Mouse (Mus musculus): ENCODE data around the gene Bpnt1.
"Not testable (repeated sequence)": the region's sequence is repeated elsewhere in the genome, so short reads cannot be mapped to it uniquely, and the experiment has no call there.

Bpnt1 gene

DNA sequence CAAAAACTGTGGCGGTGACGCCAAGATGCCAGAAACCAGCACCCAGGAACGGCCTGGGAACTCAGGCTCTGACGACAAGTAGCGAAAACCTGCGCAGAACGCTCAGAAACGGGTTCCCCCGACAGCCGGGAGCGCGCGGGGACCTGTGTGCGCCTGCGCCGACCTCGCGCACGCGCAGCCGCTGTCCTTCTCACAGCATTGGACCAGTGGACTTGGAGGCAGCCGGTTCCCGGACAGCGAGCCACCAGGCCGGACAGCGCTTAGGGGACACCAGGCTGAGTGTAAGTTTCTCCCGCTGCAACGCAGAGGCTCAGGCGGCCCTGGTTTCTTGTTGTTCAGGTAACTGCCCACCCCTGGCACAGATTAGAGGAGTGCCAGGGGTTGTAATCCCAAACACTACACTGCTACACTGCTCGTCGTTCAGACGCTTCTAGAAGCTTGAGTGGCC lies at the start of gene Bpnt1:
Bpnt1 (plus strand) TSS at position 167 of the 448 bp plus-strand sequence.
- peak; percentile 93 for DNase-seq

DNA sequence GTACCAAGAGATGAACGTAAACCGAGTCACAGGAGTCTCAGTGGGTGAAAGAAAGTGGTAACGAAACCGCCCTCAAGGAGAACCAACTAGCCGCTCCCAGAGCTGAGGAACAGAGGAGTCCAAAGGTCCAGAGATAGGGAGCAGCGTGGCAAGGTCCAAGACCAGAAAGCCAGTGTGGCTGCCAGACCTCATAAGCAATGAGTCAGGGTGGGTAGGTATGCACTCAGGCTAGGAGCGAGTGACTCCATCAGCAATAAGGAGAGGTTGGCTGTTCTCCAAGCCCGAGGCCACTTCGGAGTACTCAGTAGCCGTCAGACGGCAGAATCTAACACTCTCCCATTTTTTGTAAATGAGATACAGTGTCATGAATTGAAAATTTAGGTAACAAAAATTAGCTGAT lies 49.1 kb upstream of the Bpnt1 start:
- peak; percentile 40 for DNase-seq

DNA sequence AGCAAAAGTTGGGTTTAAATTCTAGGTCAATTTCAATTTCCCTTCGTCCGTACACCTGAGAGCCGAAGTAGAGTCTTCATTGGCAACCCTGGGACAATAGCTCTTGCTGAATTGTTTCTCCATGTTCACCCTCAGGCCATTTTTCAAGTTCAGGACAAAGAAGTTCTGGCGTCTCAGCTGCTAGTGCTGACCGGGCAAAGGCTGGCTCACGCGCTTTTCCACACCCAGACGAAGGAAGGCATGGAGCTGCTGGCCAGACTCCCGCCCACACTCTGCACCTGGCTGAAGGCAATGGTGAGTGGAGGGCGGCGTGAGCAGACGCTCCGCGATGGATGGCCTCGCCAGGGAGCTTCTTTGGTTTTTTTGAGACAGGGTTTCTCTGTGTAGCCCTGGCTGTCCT lies 48.7 kb upstream of the Bpnt1 start:
- no peak for DNase-seq

DNA sequence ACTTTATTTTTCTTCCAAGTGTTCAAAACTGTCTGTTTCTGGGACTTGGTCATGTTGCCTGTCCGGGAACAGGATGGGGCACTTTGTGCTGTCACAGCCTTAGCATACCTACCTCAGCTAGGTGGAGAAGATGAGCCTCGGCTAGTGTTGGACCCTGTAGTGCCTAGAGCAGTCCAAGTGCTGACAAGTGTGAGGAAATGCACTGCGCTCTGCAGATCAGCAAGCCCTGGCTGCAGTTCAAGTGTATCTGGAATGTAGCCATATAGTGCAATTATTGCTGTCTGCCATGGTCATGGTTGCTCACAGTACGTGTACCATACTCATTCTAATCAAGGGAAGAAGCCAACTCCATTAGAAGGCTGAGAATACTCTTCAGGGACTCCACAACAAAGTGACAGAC lies 47.2 kb upstream of the Bpnt1 start:
- DNase-seq, result peak; percentile 69

DNA sequence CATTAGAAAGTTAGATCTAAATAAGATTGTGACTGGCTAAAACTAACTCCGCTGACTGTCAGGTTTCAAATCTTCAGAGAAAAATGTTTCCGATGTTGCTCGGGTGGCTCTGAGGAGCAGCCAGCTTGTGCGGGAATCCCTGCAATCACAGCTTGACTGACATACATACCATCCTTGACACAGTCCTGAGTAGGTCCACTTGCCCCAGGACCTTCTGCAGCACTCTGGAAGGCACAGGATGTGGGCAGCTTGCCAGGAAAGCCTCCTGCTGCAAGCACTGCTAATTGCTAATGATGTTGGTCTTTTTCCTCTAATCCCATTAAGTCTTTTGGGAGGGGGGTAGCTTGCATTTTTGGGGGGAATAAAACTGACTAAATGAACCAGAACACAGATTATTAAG lies 46.8 kb upstream of the Bpnt1 start:
- DNase-seq, result peak; percentile 86

DNA sequence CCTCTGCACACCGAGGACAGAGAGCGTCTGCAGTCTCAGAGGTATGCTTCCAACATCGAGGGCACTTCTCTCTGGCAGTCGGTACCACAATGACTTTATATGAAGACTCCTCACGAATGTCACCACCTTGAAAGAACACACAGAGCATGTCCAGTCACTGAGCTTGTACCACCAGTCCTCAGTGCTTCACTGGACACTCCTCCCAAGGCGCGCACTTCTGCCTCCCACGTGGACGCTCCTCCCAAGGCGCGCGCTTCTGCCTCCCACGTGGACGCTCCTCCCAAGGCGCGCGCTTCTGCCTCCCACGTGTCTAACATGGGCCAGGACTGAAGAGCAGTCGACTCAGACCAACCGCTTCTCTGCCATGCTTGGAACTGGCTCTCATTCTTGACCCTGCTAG lies 44.9 kb upstream of the Bpnt1 start:
- no peak for DNase-seq

DNA sequence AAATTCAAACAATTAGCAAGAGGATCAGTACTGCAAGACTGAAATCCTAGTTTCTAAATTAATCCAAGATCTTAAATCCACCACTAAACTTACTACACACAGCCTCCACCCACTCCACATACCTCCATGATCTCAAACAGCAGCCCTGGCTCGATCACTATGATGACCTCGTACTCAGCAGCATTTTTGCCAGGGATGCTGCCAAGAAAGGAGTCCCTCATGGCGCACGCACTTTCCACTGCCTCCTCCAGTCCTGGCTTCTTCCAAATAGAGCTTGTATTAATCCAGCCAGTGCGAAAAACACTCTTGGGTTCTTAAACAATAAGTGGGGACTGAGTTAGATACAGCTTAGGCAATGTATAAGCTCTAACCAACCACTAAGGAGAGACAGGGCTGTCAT lies 42.7 kb upstream of the Bpnt1 start:
- no peak for DNase-seq

DNA sequence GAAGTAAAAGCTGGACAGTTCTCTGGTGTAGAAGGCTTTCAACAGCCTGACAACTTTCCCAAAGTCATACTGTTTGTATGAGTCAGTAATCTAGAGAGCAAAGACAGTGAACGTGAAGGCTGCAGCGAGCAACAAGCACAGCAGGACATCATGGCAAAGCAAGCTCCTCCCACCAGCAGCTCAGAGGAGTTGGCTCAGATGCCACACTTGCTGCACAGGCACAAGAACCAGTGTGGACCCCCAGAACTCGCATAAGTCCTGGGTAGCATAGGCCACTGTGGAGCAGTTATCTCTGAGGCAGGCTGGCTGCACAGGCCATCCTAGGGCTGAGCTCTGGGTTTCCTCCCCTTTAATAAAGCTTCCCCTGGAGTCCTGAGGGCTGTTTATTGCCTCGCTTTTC lies 40.6 kb upstream of the Bpnt1 start:
- DNase-seq, result no peak

DNA sequence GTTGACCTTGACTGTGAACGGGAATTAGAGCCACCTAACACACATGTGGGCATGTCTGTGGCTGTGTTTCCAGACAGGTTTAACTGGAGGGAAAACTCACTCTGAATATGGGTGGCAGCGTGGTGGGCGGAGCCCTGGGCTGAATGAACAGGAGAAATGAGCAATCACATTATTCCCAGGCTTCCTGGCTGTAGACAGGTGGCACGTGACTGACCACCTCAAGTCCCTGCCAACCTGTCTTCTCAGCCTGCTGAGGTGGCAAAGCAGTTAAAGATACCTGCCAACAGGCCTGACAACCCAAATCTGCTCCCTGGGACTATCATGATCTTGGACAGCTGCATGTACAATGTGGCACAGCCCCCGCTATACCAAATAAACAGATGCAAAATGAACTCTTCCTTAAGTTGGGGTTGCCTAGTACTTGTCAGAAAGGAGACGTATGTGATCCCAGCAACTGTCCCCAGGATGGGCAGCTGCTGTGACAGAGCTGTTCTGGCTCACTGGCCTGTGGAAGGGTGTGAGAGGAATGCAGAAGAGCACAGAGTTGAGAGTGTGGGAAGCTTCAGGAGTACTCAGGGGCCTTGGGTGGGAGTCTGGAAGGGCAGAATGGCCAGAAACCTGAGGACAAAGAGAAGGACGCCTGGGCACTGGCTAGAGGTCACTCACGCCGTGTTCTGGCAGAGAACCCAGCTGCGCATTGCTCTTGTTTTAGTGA lies 39.1 kb upstream of the Bpnt1 start:
- DNase-seq, result peak; percentile 16

DNA sequence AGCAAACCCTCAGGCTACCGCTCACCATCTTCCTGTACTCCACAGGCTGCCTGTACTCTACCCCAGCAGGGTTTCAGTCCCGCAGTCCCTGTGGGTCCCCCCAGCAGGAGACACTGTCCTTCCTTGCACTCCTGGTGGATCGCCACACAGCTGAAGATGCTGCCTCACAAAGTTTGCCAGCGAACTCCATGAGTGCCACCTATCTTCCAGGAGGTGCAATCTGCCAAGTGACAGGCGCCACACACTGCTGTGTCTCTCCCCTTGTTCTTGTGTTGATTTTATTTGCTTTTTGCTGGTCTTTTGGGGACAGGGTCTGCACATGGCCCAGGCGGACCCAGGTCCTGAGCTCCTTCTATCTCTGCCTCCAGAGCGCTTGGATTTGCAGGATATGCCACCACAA lies 35.1 kb upstream of the Bpnt1 start:
- no peak for DNase-seq

DNA sequence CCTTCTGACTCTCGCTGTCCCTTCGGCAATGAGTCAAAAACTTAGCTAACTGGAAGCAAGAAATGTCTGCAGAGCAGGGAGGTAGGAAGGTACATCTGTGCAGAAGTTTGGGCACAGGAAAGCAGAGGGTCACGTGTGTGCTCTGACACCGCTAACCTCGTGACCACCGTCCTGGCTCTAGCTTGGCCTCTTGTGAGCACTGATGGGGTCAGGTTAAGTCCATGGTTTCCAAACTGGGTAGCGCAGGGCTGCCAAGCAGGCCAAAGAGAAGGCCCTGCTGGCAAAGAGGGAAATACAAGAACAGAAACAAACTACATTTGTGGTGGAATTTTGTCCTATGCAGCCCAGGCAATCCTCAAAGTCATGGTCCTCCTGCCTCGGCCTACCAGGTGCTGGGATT lies 33.5 kb upstream of the Bpnt1 start:
- DNase-seq, result no peak

DNA sequence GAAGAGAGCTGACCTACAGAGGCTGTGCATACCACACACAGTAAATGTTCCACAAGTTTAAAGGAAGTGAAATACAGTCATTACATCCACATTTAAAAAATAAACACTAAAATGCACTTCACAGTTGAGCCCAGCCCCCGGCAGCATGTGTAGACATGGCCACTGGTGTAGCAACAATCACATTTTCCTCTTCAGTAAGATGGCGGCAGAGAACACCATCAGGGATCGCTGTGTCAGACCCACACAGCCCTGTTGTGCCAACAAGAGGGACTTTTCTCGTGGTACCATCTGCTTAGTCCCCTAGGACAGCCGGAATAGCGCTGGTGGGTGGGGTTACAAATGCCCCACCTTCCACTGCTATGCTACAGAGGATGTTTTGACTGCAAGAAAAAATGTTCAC lies 29.1 kb upstream of the Bpnt1 start:
- DNase-seq, result no peak

DNA sequence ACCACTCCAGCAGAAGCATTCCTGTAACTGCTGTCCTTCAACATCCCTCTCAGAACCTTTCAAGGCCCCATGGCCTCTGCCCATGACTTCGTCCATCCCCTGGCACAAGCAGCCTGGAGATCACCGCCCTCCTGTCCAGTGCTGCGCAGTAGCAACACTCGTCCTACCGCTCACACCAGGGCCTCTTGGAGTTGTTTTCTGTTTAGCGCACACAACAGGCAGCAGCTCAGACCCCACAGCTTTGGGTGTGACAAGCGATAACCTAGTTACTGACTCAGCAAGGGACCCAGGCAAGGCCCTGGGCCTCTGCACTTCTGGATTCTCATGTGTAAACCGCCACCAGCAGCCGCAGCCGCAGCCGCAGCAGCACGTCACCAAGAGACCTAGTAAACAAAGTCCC lies 25.1 kb upstream of the Bpnt1 start:
- no peak for DNase-seq

DNA sequence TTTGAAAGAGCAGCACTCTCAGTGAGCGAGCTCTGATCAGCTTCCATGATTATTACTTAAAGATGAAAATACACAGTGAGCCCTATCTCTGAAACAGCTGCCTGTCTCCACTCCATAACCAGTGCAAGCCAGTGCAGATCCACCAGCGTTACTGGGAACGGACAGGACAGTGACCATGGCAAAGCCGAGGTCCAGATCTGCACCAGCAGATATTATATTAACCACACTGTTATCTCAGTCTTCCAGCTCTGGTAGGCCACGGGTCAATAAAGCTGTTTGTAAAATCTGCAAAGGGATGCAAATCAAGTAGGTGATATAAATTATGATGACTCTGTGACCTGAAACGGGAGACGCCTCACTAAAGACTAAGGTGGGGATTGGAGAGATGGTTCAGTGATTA lies 24.3 kb upstream of the Bpnt1 start:
- DNase-seq, result no peak

DNA sequence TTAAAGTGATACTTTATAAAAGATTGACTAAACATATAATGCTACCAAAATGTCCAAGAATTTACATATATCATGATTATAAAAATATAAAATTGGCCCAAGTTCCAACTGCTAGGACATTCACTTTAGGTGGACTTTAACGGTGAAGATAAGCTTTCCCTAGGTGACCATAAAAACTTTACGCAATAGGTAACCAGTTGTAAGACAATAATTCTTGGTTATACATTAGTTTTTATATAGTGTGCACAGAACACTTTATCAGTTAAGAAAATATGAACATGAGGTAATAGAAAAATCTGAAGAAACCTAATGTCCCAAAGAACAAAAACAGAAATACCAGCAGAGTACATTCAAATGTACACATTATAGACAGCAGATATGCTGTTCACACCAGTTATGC lies 23.6 kb upstream of the Bpnt1 start:
- DNase-seq, result no peak

DNA sequence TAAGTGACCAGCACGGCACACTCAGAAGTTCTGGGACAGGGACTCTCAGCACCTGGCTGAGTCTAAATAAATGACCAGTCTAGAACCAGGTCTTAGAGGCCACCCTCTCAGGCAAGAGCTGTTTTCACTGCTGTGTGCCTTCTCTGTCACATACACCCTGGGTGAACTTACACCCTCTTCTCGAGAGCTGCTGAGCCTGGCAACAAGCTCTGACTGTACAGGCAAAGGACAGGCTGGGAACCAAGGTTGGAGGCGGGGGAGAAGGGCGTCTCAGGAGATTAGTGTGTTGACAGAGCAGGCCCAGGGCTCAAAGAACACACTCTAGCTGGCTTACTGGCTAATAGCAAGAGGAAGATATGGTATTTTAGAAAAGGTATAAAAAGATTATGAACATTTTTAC lies 23.0 kb upstream of the Bpnt1 start:
- peak; percentile 30 for DNase-seq

DNA sequence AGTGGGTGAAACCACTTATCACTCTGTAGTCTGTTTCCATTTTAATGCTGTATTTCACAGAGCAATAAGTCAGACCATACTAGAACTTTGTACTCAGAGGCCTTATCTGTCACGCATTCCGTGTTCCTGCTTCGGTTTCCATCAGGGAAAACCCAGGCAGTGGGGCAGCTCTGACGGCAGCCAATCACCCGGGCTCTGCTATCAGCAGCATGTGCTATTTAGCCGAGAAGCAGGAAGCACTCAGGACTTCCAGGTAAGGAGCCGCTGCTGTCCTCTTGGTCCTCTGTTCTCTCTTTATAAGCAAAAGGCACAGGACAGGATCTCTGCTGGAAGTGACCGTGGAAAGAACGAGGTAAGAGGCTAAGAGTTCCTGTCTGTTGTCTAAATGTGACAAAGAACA lies 20.0 kb upstream of the Bpnt1 start:
- no peak for DNase-seq

DNA sequence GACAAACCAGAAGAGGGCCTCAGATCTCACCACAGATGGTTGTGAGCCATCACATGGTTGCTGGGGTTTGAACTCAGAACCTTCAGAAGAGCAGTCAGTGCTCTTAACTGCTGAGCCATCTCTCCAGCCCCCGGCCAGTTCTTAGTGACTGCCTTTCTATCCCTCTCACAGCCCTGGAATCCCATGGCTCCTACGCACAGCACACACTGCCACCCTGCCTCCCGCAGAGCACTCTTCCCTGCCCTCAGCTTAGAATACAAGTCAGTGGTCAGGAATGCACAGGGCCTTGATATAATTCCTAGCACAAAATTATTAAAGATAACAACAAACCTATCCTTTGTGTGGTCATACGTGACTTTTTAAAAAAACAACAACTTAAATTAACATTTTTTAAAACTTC lies 17.4 kb upstream of the Bpnt1 start:
- DNase-seq, result no peak

DNA sequence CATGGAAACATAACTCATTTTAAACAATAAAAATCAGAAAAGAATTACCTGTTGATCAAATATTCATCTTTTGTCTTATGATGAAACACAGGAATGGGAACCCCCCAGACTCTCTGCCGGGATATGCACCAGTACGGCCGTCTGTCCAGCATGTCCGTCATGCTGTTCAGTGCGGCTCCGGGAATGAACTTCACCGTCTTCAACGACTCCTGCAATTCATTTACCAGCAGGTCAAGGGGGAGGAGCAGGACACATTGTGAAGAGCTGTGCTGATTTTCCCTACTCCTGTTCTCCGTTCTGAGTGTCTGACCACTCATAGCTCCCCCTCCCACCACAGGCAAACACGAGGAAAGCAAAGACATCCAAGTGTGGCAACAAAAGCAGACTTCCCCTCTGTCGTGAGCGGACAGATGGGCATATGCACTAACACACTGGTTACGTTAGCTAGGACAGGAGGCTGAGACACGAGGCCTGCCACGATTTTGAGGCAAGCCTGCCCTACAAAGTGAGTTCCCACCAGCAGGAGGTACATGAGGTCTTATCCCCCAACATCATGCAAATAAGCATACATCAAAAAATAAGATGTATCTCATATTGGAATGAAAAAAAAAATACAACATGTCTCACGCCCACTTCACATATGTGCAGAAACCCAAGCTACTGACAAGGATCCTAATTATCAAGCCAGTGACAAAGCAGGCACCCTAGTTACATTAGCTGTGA lies 15.9 kb upstream of the Bpnt1 start:
- DNase-seq, result no peak

DNA sequence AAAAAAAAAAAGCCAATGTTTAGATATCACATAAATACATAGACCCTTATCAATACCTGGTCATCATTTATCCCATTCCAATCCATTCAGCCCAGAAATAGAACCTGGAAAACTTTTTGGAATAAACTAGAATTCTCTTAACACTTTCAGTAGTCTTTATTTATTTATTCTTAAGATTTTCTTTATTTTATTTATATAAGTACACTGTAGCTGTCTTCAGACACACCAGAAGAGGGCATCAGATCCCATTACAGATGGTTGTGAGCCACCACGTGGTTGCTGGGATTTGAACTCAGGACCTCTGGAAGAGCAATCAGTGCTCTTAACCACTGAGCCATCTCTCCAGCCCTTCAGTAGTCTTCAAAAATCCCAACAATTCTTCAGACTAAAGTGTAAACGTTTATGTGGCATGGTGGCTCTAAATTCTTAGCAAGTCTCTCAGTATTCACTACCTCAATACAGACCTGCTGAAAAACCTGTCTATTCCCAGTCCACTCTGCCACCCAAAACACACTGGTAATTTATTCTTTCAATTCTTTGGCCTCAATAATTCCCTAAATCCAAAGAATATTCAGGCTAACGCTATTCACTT lies 4.1 kb upstream of the Bpnt1 start:
- not testable (repeated sequence) for DNase-seq

DNA sequence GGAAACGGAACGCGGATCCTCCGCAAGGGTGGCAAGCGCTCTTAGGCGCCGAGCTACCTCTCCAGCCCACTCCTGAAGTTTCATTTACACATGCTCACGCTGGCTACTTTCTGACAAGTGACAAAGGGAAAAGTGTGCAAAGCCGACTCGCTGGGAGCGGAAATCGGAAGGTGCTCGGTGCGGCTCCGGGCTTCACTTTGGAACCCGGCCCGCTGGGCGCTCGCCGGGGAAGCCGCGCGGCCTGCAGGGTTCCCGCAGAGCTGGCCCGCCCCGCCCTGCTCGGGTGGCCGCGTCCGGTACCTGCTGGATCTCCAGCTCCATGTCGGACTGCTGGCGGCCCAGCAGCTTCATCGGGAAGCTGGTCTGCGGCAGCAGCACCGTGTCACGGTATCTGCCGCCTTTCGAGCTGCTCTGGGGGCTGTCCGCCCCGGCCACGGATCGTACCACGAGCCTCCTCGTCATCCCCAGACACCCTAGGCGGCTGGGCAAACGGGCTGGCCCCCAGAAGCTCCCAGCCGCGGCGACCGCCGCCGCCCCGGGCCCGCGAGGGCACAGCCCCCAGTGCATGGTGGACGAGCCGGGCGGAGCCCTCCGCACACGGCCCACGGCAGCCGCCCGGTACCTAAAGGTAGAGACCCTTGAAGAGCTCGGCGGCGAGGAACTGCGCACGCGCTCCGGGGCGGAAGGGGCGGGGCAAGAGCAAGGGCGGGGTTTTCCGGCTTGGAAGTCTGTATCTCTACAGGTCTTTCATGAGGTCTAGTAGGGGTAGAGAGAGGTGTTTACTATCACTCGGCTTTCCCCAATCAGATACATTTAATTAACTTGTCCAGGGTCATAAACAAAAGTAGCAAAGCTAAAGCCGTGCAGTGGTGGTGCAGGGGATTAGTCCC lies 3.0 kb upstream of the Bpnt1 start, which contains the start of gene Iars2:
Iars2 (minus strand) TSS at position 676 of the 890 bp plus-strand sequence.
- DNase-seq, result peak; percentile 94

DNA sequence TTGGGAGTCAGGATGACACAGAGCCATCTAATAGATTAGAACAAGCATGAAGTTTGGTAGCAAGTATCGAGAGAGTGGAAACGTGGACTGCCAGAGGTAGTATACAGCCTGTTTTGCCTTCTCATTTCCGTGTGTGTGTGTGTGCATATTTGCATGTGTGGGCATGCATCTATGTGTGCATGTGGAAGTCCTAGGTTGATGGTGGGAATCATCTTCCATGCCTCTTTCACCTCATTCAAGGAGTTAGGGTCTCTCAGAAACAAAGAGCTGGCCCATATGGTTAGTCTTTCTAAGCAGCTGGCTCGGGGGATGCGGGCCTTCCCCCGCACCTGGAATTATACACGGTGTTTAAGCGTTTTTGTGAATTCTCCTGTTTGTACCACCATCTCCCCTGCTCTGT lies 2.1 kb upstream of the Bpnt1 start:
- DNase-seq, result no peak

DNA sequence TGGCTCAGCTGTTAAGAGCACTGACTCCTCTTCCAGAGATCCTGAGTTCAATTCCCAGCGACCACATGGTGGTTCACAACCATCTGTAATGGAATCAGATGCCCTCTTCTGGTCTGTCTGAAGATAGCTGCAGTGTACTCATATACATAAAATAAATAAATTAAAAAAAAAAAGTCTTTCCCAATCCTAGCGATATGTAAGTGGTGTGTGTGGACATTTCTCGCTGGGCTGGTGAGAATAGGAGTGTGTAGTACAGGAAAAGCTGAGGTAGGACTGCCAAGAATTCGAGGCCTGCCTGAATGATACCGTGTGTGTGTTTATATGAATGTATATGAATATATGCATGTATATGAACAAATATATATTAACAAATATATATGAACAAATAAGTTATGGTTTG lies 585 bp upstream of the Bpnt1 start:
- no peak for DNase-seq
